Comparison of ENCODE assay signal across 25 mouse cellular contexts in the genomic region with DNA sequence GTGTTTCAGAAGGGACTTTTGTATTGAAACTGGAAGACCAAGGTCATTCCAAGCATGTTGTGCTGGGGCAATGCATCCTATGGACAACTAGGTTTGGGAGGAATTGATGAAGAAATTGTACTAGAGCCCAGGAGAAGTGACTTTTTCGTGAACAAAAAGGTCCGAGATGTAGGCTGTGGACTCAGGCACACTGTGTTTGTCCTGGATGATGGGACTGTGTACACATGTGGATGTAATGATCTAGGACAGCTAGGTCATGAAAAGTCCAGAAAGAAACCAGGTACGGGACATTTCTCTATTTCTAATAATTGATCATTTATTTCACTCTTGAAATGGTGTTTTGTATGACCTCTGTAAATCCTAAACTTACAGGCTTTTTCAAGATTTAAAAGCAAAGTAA. TPM values are rescaled to one million over a fixed set of nuclear protein-coding genes. Genes with fewer than 3 reads are reported as not detected.
A peak's percentile ranks its signal among the peaks of the same experiment; 100 is the strongest.
DNase-seq lines count a peak whose midpoint lies in the region; ATAC-seq and TF ChIP-seq lines count a peak whose summit lies in the region.
"Had no signal": no experiment of that assay in that cellular context is flagged by ENCODE, and none has a peak within 500 bp of the region (broad histone marks: within the 10 kb centered on the region; RNA-seq: fewer than 3 reads in every experiment).

No protein-coding gene starts in this region.

- ATAC-seq in liver, embryonic 13.5 days (ENCODE audit: low read depth): no peak
- no peak for ATAC-seq in kidney, embryonic 15.5 days (replicated peaks; ENCODE audit: low FRiP score)
- ATAC-seq: activated CD4-positive, CD25-positive, alpha-beta regulatory T cell, adult 4 months; forebrain, embryonic 14.5 days had no signal

- H3K36me3 ChIP-seq in testis, adult 2 months (ENCODE audit: control insufficient read depth, insufficient read depth, low read length): peaks cover 2% of the 10 kb centered on the region; the same call in 1 of the 2 replicates
- peaks cover 29% of the 10 kb centered on the region for H3K36me3 ChIP-seq in liver, embryonic 13.5 days
- peaks cover 15% of the 10 kb centered on the region for H3K36me3 ChIP-seq in kidney, embryonic 15.5 days

- intact Hi-C loops in heart, postnatal 10 days (cut with DNase I): loop anchor here (10.0 kb wide), 1 partner anchor 221 kb away; the partner anchor contains the start of genes Hnrnph3 and Pbld2

- WGBS in liver, embryonic 13.5 days (ENCODE audit: insufficient replicate concordance): 84% methylated on average over 3 of the region's 3 CpGs
- 97% methylated on average over 3 of the region's 3 CpGs for WGBS in kidney, embryonic 15.5 days

- DNase-seq in heart, adult 11 months: peak; percentile 62
- DNase-seq in heart, postnatal 10 days: no peak
- no peak for DNase-seq in testis, postnatal 10 days (ENCODE audit: low spot score)
- no peak for DNase-seq in liver, embryonic 13.5 days
- DNase-seq in B cell, adult 2 months: no peak
- no peak for DNase-seq in layer of hippocampus, postnatal 14 days (ENCODE audit: low spot score in 2 of 2)
- DNase-seq: adrenal gland, postnatal 14 days; cerebellum, adult 11-12 months; cerebellum, postnatal 25 days; gastrocnemius, postnatal 25 days; kidney, adult 8-10 months; kidney, postnatal 25 days; left cerebral cortex, postnatal 4 days; lung, adult 18-20 months; lung, postnatal 14 days; retina, postnatal 1 day; thymus, postnatal 25 days had no signal

- H3K4me2 ChIP-seq in liver, embryonic 13.5 days: peak overlapping the region; percentile 35
- H3K4me2 ChIP-seq in kidney, embryonic 15.5 days: no peak overlapping the region
- H3K4me2 ChIP-seq: hindbrain, embryonic 13.5 days had no signal

- H3K4me3 ChIP-seq in testis, adult 2 months (ENCODE audit: control insufficient read depth, low read depth, low read length): peak overlapping the region; percentile 66; the same call in 1 of the 2 replicates
- peak overlapping the region; percentile 32 for H3K4me3 ChIP-seq in liver, embryonic 13.5 days (replicated peaks)
- no peak overlapping the region for H3K4me3 ChIP-seq in kidney, embryonic 15.5 days (replicated peaks)
- H3K4me3 ChIP-seq: heart, embryonic 10.5 days; hindbrain, embryonic 13.5 days had no signal

- TF ChIP-seq POLR2A in testis, adult 2 months (IDR thresholded peaks at IDR 0.05; ENCODE audit: control insufficient read depth, low read depth, low read length): no peak

- no peaks in the 10 kb centered on the region for H3K9me3 ChIP-seq in liver, embryonic 13.5 days (replicated peaks)
- no peaks in the 10 kb centered on the region for H3K9me3 ChIP-seq in kidney, embryonic 15.5 days (replicated peaks)
- H3K9me3 ChIP-seq: heart, embryonic 10.5 days; hindbrain, embryonic 13.5 days had no signal

- H3K4me1 ChIP-seq in testis, adult 2 months (ENCODE audit: control insufficient read depth, insufficient read depth, low read length): no peaks in the 10 kb centered on the region
- peaks cover 34% of the 10 kb centered on the region for H3K4me1 ChIP-seq in liver, embryonic 13.5 days (replicated peaks)
- peaks cover 7% of the 10 kb centered on the region for H3K4me1 ChIP-seq in kidney, embryonic 15.5 days

- no peaks in the 10 kb centered on the region for H3K27me3 ChIP-seq in testis, adult 2 months (ENCODE audit: control insufficient read depth, insufficient read depth, low read length)
- H3K27me3 ChIP-seq in liver, embryonic 13.5 days: no peaks in the 10 kb centered on the region
- no peaks in the 10 kb centered on the region for H3K27me3 ChIP-seq in kidney, embryonic 15.5 days
- H3K27me3 ChIP-seq: hindbrain, embryonic 13.5 days had no signal

- H3K27ac ChIP-seq in testis, adult 2 months (ENCODE audit: control insufficient read depth, insufficient read depth, low read depth, low read length): no peak overlapping the region
- 0 out of 2 replicates have a peak overlapping the region, but pooled peaks have one; percentile 30 for H3K27ac ChIP-seq in liver, embryonic 13.5 days
- H3K27ac ChIP-seq in kidney, embryonic 15.5 days: no peak overlapping the region
- H3K27ac ChIP-seq: heart, embryonic 10.5 days; hindbrain, embryonic 13.5 days had no signal

- H3K9ac ChIP-seq in liver, embryonic 13.5 days: peak overlapping the region; percentile 4; the same call in 1 of the 2 replicates
- no peak overlapping the region for H3K9ac ChIP-seq in kidney, embryonic 15.5 days
- H3K9ac ChIP-seq: hindbrain, embryonic 13.5 days had no signal

- no peak for TF ChIP-seq CTCF in testis, adult 2 months (IDR thresholded peaks at IDR 0.05; ENCODE audit: control insufficient read depth, insufficient read depth, insufficient replicate concordance, low read depth, low read length)

RNA-seq across cellular contexts. Expression of gene Herc4, which starts 2.2 kb away (rescaled TPM):
- total RNA-seq in heart, postnatal 10 days (2021): 10 to 100 TPM; 39.9 to 40.0 TPM
- 60.8 and 71.4 TPM in 2 replicates for polyA plus RNA-seq in testis, adult 2 months (2012; rRNA removed)
- polyA plus RNA-seq in liver, embryonic 13.5 days (2015; fragmentation: Nextera tagmentation; extraction: Ambion mirVana): 23.9 and 30.0 TPM in 2 replicates
- 10 to 100 TPM; 30.3 to 38.1 TPM for total RNA-seq in layer of hippocampus, postnatal 14 days (2021)
- 38.4 and 40.2 TPM in 2 replicates for polyA plus RNA-seq in kidney, embryonic 15.5 days (2015; fragmentation: Nextera tagmentation; extraction: Ambion mirVana)

RNA-seq across cellular contexts. Expression of gene Mypn, which starts 42.1 kb away (rescaled TPM):
- total RNA-seq in heart, postnatal 10 days (2021): 10 to 100 TPM; 78.0 to 86.7 TPM
- 3.2 and 3.5 TPM in 2 replicates for polyA plus RNA-seq in testis, adult 2 months (2012; rRNA removed)
- polyA plus RNA-seq in liver, embryonic 13.5 days (2015; fragmentation: Nextera tagmentation; extraction: Ambion mirVana): 0.06 and 0.07 TPM in 2 replicates
- total RNA-seq in layer of hippocampus, postnatal 14 days (2021): 1 to 10 TPM; 3.0 to 3.2 TPM
- 0.26 and 0.62 TPM in 2 replicates for polyA plus RNA-seq in kidney, embryonic 15.5 days (2015; fragmentation: Nextera tagmentation; extraction: Ambion mirVana)
- total RNA-seq: megakaryocyte-erythroid progenitor cell, adult 5-6 weeks had no signal
- polyA plus RNA-seq: intestine, embryonic 14.5 days had no signal
